ENCODE assay signal across 10 mouse cellular contexts in genomic region chr7:10480588-10481233, GRCm38 (mm10). TPM values are rescaled to one million over a fixed set of nuclear protein-coding genes. Genes with fewer than 3 reads are reported as not detected.
DNase-seq lines count a peak whose midpoint lies in the region; ATAC-seq lines count a peak whose summit lies in the region.
"Had no signal": no experiment of that assay in that cellular context is flagged by ENCODE, and none has a peak within 500 bp of the region (broad histone marks: within the 10 kb centered on the region; RNA-seq: fewer than 3 reads in every experiment).

No protein-coding gene starts in this region.

- peak overlapping the region; percentile 45 for H3K4me2 ChIP-seq in forebrain, embryonic 13.5 days
- H3K4me2 ChIP-seq in neural tube, embryonic 13.5 days, result peak overlapping the region; percentile 43
- H3K4me2 ChIP-seq: liver, embryonic 15.5 days had no signal

- peak overlapping the region; percentile 29 for H3K4me3 ChIP-seq in forebrain, embryonic 13.5 days
- H3K4me3 ChIP-seq in neural tube, embryonic 13.5 days, result peak overlapping the region; percentile 23
- H3K4me3 ChIP-seq: liver, embryonic 15.5 days had no signal

- 63% methylated on average over 18 of the region's 18 CpGs for WGBS in forebrain, embryonic 13.5 days
- WGBS in neural tube, embryonic 13.5 days, result 62% methylated on average over 18 of the region's 18 CpGs

- intact Hi-C loops in heart, postnatal 14 days (cut with DNase I), result no loop called here

- peak; percentile 37 for ATAC-seq in CD4-positive, CD25-positive, alpha-beta regulatory T cell, adult 4 months
- peak; percentile 67; the same call in 1 of the 2 replicates for ATAC-seq in forebrain, embryonic 13.5 days
- ATAC-seq in neural tube, embryonic 13.5 days (ENCODE audit: low read depth), result peak; percentile 81
- ATAC-seq in megakaryocyte progenitor cell, adult 5-6 weeks (replicated peaks; ENCODE audit: poor library complexity), result no peak

- H3K27ac ChIP-seq in forebrain, embryonic 13.5 days, result no peak overlapping the region
- no peak overlapping the region for H3K27ac ChIP-seq in neural tube, embryonic 13.5 days (replicated peaks)
- H3K27ac ChIP-seq: liver, embryonic 15.5 days had no signal

- DNase-seq in brain, adult 2 months (ENCODE audit: low read depth, low spot score), result peak; percentile 90
- peak; percentile 24 to 28 for DNase-seq in layer of hippocampus, postnatal 10 days (ENCODE audit: low spot score in 2 of 2)
- DNase-seq in Muller cell, postnatal 12 days (ENCODE audit: inconsistent ontology term), result no peak
- no peak for DNase-seq in heart, postnatal 14 days

- no peak overlapping the region for H3K9ac ChIP-seq in forebrain, embryonic 13.5 days
- peak overlapping the region; percentile 28; the same call in 1 of the 2 replicates for H3K9ac ChIP-seq in neural tube, embryonic 13.5 days
- H3K9ac ChIP-seq: liver, embryonic 15.5 days had no signal

- 0 out of 2 replicates have a peak, but pooled peaks cover 9% of the 10 kb centered on the region for H3K9me3 ChIP-seq in forebrain, embryonic 13.5 days (replicated peaks)
- no peaks in the 10 kb centered on the region for H3K9me3 ChIP-seq in neural tube, embryonic 13.5 days
- H3K9me3 ChIP-seq: liver, embryonic 15.5 days had no signal

- no peaks in the 10 kb centered on the region for H3K36me3 ChIP-seq in forebrain, embryonic 13.5 days (ENCODE audit: poor library complexity, severe bottlenecking)
- H3K36me3 ChIP-seq in neural tube, embryonic 13.5 days, result no peaks in the 10 kb centered on the region
- H3K36me3 ChIP-seq: liver, embryonic 15.5 days had no signal

- H3K27me3 ChIP-seq in forebrain, embryonic 13.5 days, result no peaks in the 10 kb centered on the region
- no peaks in the 10 kb centered on the region for H3K27me3 ChIP-seq in neural tube, embryonic 13.5 days
- H3K27me3 ChIP-seq: liver, embryonic 15.5 days had no signal

- no peaks in the 10 kb centered on the region for H3K4me1 ChIP-seq in forebrain, embryonic 13.5 days
- no peaks in the 10 kb centered on the region for H3K4me1 ChIP-seq in neural tube, embryonic 13.5 days (replicated peaks)
- H3K4me1 ChIP-seq: liver, embryonic 15.5 days had no signal

RNA-seq across cellular contexts. Expression of gene Zik1, which starts 14.5 kb away (rescaled TPM):
- 1 to 10 TPM; 1.3 to 1.4 TPM for polyA plus RNA-seq in CD4-positive, CD25-positive, alpha-beta regulatory T cell, adult 4 months (2017; shearing (Covaris generic))
- polyA plus RNA-seq in forebrain, embryonic 13.5 days (2015; fragmentation: Nextera tagmentation; extraction: Ambion mirVana), result 53.8 and 58.9 TPM in 2 replicates
- total RNA-seq in layer of hippocampus, postnatal 10 days (2021), result 10 to 100 TPM; 14.9 to 16.5 TPM
- polyA plus RNA-seq in neural tube, embryonic 13.5 days (2015; fragmentation: Nextera tagmentation; extraction: Ambion mirVana), result 36.2 and 39.3 TPM in 2 replicates
- total RNA-seq in heart, postnatal 14 days (2021), result 1 to 10 TPM; 1.7 to 2.1 TPM
- total RNA-seq in megakaryocyte progenitor cell, adult 5-6 weeks (2015), result 2.8 and 5.3 TPM in 2 replicates
- 2.5 and 3.6 TPM in 2 replicates for total RNA-seq in megakaryocyte progenitor cell, adult 5-6 weeks (2017)

RNA-seq across cellular contexts. Expression of gene Vmn1r67, which starts 37.6 kb away (rescaled TPM):
- not detected for polyA plus RNA-seq in CD4-positive, CD25-positive, alpha-beta regulatory T cell, adult 4 months (2017; shearing (Covaris generic))
- not detected in 2 replicates for polyA plus RNA-seq in forebrain, embryonic 13.5 days (2015; fragmentation: Nextera tagmentation; extraction: Ambion mirVana)
- total RNA-seq in layer of hippocampus, postnatal 10 days (2021), result not detected
- polyA plus RNA-seq in neural tube, embryonic 13.5 days (2015; fragmentation: Nextera tagmentation; extraction: Ambion mirVana), result not detected in 2 replicates
- not detected for total RNA-seq in heart, postnatal 14 days (2021)
- not detected in 2 replicates for total RNA-seq in megakaryocyte progenitor cell, adult 5-6 weeks (2015)
- not detected in 2 replicates for total RNA-seq in megakaryocyte progenitor cell, adult 5-6 weeks (2017)
- total RNA-seq: adrenal gland, postnatal 36 days had no signal
- polyA plus RNA-seq: liver, embryonic 15.5 days had no signal

Comparison
In these comparisons a context has a peak if more than half of its experiments do, and no peak if none do; other contexts are left out.
1. DNase-seq: peak in brain, adult 2 months (single experiment) and layer of hippocampus, postnatal 10 days (2 of 2); none in Muller cell, postnatal 12 days (single experiment) and heart, postnatal 14 days (0 of 2).